Mouse (Mus musculus): ENCODE measurements at regions not wholly inside any gene's neighbourhood (a gene's known extent, or its start where the extent isn't known, plus 50 kb on each side); places are given as distances from the start of the nearest gene placed in this dataset.

GRCm38 (mm10) chr6:122391126-122391525 lies 50.8 kb upstream of the Phc1 start:
- no peak for TF ChIP-seq CTCF (conservative IDR thresholded peaks at IDR 0.05; ENCODE audit: insufficient read depth, insufficient read length, low read depth, low read length)
- no peak for TF ChIP-seq POLR2A (IDR thresholded peaks at IDR 0.05; ENCODE audit: low read depth, low read length)

Measured in kidney, adult 2 months (tissue).